Mouse (Mus musculus) kidney, postnatal 36 days (tissue): ENCODE measurements at regions not wholly inside any gene's neighbourhood (a gene's known extent, or its start where the extent isn't known, plus 50 kb on each side); places are given as distances from the start of the nearest gene placed in this dataset.
A peak's percentile ranks its signal among the peaks of the same experiment; 100 is the strongest.

Experiments used
- DNase-seq, 2 experiments: peaks; one replicate each; pipeline ENCODE4 v3.0.0; 2021 to 2022; ENCODE audit warnings: mixed read lengths in 2 of 2

DNA sequence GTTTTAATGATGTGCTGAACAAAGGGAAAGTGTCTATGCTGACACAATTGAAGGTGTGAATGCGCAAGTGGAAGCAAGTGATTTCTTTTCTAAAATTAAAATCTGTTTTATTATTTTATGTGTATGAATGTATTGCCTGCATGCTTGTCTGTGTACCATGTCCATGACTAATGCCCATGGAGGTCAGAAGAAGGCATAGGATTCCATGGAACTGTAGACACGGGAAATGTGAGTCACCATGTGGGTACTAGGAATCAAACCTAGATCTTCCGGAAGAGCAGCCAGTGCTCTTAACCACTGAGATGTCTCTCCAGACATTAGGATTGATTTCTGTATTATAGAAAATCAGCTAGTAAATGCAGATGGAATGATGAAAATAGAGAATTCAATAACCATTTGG is 134.9 kb upstream of the Pgrmc2 start:
- DNase-seq: no peak

DNA sequence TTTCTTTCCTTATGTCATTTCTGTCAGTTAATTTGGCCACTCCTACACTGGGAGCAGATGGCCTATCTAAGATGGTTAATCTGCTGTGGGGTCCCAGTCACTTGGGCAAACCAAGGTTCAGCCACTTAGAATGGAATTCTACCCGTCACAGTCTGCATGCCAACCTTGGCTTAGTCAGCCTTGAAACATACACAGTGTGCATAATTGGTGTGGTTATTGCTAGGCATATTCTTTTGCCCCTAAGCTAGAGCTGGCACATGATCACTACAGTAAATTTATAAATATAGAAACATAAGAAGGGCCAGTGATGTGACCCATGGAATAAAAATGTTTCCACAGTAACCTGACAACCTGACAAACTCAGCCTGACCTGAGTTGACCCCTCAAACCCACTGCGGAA is 130.7 kb upstream of the Pgrmc2 start:
- no peak for DNase-seq

- DNase-seq: no peak
These were observed 127.5 kb upstream of the Pgrmc2 start for GRCm38 (mm10) chr3:41210333-41210732.

GRCm38 (mm10) chr3:41202895-41203294 is 120.0 kb upstream of the Pgrmc2 start:
- no peak for DNase-seq

DNA sequence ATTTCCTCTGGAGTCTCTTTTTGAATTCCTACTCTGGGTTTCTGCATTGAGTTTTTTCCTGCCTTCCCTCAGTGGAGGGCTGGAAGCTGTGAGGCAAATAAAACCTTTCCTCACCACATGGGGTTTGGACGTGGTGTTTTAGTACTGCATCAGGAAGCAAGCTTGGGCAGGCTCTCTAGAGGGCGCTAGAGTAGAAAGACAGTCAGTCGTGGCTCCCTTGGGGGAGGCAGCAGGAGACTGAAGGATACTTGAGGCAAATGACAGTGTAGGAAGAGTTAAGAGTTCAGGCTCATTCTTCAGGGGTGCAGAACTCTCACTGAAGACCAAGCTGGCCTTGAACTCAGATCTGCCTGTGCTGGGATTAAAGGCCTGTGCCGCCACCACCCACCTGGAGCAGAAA is 118.9 kb upstream of the Pgrmc2 start:
- DNase-seq: peak; percentile 16 to 45

DNA sequence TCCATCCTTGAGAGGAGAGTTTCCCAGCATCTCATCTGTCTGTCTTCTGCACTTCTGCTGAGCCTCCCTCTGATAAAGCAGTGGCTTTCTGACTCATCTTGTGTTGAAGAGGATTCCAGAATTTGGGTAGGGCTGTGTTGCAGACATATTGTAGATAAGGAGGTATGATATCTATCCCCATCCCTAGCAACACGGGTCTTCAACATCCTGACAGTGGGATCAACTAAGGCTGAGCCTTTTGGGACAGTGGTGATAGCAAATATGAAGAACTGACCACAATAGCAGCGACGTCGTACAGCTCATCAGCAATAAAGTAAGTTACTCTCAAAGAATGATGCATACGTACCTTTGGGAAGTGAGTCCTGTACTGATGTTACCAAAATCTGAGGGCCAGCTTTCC is 117.2 kb upstream of the Pgrmc2 start:
- no peak for DNase-seq

GRCm38 (mm10) chr3:41198216-41198976 is 115.5 kb upstream of the Pgrmc2 start:
- DNase-seq: no peak

GRCm38 (mm10) chr3:41195113-41195975 is 112.5 kb upstream of the Pgrmc2 start:
- peak; percentile 83 to 89 for DNase-seq

DNA sequence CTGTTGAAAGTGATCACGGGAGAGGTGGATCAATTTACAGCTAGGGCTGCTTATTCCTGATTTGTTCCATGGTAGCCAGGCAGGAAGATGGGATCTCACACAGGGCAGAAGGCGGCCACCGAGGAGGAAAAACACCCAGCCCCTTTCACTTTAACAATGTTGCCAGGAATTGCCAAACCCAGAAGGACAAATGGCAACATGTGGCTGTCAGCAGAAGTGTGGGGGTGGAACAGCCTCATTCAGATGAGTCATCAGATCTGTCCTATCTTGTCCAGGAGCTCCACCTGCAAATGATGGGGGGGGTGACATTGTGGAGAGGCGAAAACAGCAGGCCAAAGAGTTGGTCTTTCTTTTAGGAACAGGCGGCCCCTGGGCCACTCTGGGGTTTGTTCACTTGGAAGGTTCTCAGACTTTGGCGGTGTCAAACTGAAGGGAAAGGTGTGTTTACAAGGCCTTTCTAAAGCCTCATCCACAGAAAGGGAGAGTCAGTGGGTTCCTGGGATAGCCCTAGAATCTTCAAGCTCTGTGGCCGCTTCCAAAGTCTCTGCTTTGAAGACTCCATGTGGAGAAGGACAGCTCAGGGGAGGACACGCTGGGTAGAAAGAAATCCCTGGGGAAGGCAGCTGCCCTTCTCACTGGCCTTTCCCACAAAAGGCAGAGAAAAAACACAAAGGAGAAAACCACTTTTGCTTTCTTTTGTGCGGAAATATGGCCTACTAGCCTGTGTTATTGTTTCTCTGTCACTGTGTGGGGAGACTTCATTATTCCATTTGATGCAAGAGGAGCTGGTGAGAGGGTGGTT is 111.7 kb upstream of the Pgrmc2 start:
- no peak for DNase-seq

GRCm38 (mm10) chr3:41185305-41186097 is 102.7 kb upstream of the Pgrmc2 start:
- DNase-seq: peak in 1 of 2 experiments; percentile 20

- no peak for DNase-seq
These were observed 101.5 kb upstream of the Pgrmc2 start for GRCm38 (mm10) chr3:41184375-41184774.

DNA sequence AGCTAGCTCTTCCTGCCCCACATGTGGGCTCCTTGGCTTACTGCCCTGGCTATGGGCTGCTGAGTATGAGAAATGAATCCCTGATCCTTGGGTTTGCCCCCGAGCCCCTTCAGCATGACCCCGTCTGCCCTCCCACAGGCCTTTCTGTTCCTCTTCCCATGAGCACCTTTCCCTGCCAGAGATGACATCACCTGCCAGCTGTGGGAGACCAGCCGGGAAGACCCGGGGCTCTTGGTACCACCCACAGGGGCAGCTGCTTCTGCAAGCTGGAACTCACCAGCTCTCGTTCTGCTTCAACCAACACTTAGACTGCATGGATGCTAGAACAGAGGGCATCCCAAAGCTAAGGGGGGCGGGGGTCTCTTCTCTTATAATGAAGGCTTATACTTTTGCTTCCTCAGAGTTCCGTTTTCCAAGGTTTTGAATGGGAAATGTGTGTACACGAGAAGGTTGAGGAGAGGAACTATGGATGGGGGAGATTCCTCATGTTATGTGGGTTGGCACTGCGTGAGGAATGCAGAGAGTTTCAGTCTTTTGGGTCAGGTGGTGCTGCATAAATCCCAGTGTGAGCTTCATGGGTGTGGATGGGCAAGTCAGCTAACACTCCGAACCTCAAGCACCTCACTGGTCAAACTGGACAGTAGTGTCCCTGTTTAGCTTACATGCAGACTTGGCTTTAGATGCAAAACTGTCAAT is 100.2 kb upstream of the Pgrmc2 start:
- DNase-seq: no peak

DNA sequence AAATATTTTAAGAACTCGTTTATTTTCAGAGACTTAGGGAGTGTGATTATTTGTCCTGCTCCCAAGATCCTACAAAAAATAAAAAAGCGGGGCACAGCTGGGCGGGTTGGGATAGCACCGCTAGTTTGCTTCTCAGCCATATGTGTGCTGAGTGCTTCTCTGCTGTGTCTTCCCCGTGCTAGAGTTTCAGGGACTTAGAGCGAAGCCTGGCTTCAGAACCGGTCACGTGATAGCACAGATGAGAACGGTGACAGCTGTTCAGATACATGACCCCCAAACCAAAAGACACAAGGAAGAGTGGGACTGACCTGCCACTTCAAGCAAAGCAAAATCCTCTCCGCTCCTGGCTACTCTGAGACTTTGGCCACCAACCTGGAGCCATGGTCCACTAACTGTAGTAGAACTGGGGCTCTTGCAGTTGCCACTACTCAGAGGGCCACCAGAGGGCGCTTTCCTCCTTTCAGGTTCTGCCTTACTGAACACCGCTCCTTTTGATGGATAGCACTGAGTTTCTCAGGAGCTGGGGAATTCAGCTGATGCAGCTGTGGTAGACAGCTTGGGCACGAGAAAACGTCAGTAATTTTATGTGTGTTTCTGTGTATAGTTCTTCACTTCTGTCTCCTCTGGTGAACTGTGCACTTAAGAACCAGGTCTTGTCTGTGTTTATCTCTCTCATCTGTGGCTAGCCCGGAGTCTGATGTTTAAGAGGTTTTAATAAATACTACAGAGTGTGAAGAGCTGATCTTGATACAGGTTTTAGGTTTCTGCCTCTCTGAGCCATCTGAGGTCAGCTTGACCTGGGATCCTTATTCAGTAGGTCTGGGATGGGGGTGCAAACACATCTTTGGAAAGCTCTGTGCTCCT is 99.4 kb upstream of the Pgrmc2 start:
- peak; percentile 84 to 95 for DNase-seq

DNA sequence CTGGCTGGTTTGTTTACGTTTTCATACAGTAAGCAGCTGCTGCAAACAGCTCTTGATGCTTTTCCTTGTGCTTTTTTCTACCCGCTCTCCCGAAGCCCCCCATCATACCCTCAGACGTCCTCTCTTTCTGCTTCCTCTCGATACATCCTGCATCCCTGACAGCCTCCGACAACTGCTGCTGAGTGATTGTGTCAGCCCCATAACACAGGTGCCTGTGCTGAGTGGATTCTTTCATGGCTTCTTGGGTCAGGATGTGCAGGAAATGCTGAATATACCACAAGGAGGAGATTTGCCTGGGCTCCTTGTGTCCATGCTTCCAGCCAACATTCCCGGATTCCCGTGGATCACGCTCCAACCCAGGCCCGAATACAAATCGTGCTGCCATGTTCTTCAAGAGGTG is 98.6 kb upstream of the Pgrmc2 start:
- DNase-seq: no peak

- DNase-seq: no peak
These were observed 98.1 kb upstream of the Pgrmc2 start for GRCm38 (mm10) chr3:41180911-41181310.

- no peak for DNase-seq
These were observed 96.4 kb upstream of the Pgrmc2 start for GRCm38 (mm10) chr3:41179037-41179880.

- no peak for DNase-seq
These were observed 94.3 kb upstream of the Pgrmc2 start for GRCm38 (mm10) chr3:41177124-41177523.

GRCm38 (mm10) chr3:41175356-41175755 is 92.5 kb upstream of the Pgrmc2 start:
- no peak for DNase-seq

DNA sequence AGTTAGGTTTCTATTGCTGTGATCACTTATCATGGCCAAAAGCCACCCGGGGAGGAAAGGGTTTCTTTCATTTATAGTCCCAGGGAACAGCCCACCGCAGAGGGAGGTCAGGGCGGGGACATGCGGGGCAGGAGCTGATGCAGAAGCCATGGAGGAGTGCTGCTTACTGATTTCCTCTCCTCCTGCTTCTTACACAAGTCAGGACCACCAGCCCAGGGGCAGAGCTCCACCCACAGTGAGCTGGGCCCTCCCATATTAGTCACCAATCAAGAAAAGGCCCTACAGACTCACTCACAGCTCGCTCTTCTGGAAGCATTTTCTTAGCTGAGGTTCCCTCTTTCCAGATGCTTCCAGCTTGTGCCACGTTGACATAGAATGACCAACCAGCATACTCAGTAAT is 90.7 kb upstream of the Pgrmc2 start:
- DNase-seq: no peak
